Comparison of ENCODE assay signal across 19 mouse cellular contexts in genomic region chr13:119713821-119714220, GRCm38 (mm10). TPM values are rescaled to one million over a fixed set of nuclear protein-coding genes. Genes with fewer than 3 reads are reported as not detected.
DNase-seq lines count a peak whose midpoint lies in the region; ATAC-seq and TF ChIP-seq lines count a peak whose summit lies in the region.
"Had no signal": no experiment of that assay in that cellular context is flagged by ENCODE, and none has a peak within 500 bp of the region (broad histone marks: within the 10 kb centered on the region; RNA-seq: fewer than 3 reads in every experiment).

No protein-coding gene starts in this region.

- no peak overlapping the region for H3K4me2 ChIP-seq in hindbrain, postnatal 0 days (ENCODE audit: low read depth, low read length)
- no peak overlapping the region for H3K4me2 ChIP-seq in hindbrain, embryonic 12.5 days (replicated peaks)
- H3K4me2 ChIP-seq: heart, embryonic 15.5 days; hindbrain, embryonic 14.5 days; liver, embryonic 15.5 days; midbrain, embryonic 13.5 days had no signal

- no peaks in the 10 kb centered on the region for H3K9me3 ChIP-seq in hindbrain, postnatal 0 days (ENCODE audit: low read length)
- H3K9me3 ChIP-seq in hindbrain, embryonic 12.5 days (replicated peaks), result no peaks in the 10 kb centered on the region
- H3K9me3 ChIP-seq: G1E; heart, embryonic 15.5 days; liver, embryonic 15.5 days; midbrain, embryonic 13.5 days had no signal

- ATAC-seq in hindbrain, postnatal 0 days, result peak; percentile 62
- no peak for ATAC-seq in hindbrain, embryonic 12.5 days (ENCODE audit: low FRiP score)
- ATAC-seq: midbrain, embryonic 13.5 days had no signal

- H3K27ac ChIP-seq in hindbrain, postnatal 0 days, result peak overlapping the region; percentile 34; the same call in 1 of the 2 replicates
- H3K27ac ChIP-seq in hindbrain, embryonic 12.5 days, result no peak overlapping the region
- H3K27ac ChIP-seq: heart, embryonic 15.5 days; hindbrain, embryonic 14.5 days; liver, embryonic 15.5 days; midbrain, embryonic 13.5 days had no signal

- H3K27me3 ChIP-seq in hindbrain, postnatal 0 days (ENCODE audit: insufficient read depth, low read length), result no peaks in the 10 kb centered on the region
- H3K27me3 ChIP-seq in hindbrain, embryonic 12.5 days, result no peaks in the 10 kb centered on the region
- H3K27me3 ChIP-seq: heart, embryonic 15.5 days; liver, embryonic 15.5 days; midbrain, embryonic 13.5 days had no signal

- peak; percentile 53 for DNase-seq in hindbrain, postnatal 0 days (ENCODE audit: low spot score)
- peak; percentile 57 for DNase-seq in brain, adult 2 months (ENCODE audit: low read depth, low spot score)
- peak; percentile 66 for DNase-seq in cerebellum, adult 11-12 months
- DNase-seq in cerebellum, postnatal 36 days, result peak; percentile 51 to 55
- DNase-seq in heart, adult 11 months, result no peak
- DNase-seq in layer of hippocampus, adult 8-10 months (ENCODE audit: low spot score in 2 of 2), result no peak
- DNase-seq: adrenal gland, adult 2 months; heart, adult 18-20 months; kidney, adult 18-20 months; kidney, postnatal 14 days; layer of hippocampus, postnatal 36 days; right cerebral cortex, postnatal 25 days had no signal

- TF ChIP-seq CTCF in hindbrain, postnatal 0 days (IDR thresholded peaks at IDR 0.05; ENCODE audit: low read depth), result no peak

- H3K4me1 ChIP-seq in hindbrain, postnatal 0 days (ENCODE audit: insufficient read depth, low read length), result no peaks in the 10 kb centered on the region
- H3K4me1 ChIP-seq in hindbrain, embryonic 12.5 days, result no peaks in the 10 kb centered on the region
- H3K4me1 ChIP-seq: heart, embryonic 15.5 days; midbrain, embryonic 13.5 days had no signal

- 46% methylated on average over 9 of the region's 9 CpGs for WGBS in hindbrain, postnatal 0 days
- 70% methylated on average over 8 of the region's 9 CpGs for WGBS in hindbrain, embryonic 12.5 days

- no peak overlapping the region for H3K4me3 ChIP-seq in hindbrain, postnatal 0 days (ENCODE audit: low read length)
- no peak overlapping the region for H3K4me3 ChIP-seq in hindbrain, embryonic 12.5 days
- H3K4me3 ChIP-seq: erythroblast, embryonic 14.5 days; heart, embryonic 15.5 days; liver, embryonic 15.5 days; midbrain, embryonic 13.5 days had no signal

- H3K36me3 ChIP-seq in hindbrain, postnatal 0 days (ENCODE audit: insufficient read depth, low read length), result peaks cover 31% of the 10 kb centered on the region
- H3K36me3 ChIP-seq in hindbrain, embryonic 12.5 days, result peaks cover 25% of the 10 kb centered on the region
- H3K36me3 ChIP-seq: heart, embryonic 15.5 days; liver, embryonic 15.5 days had no signal

- no peak overlapping the region for H3K9ac ChIP-seq in hindbrain, postnatal 0 days (replicated peaks; ENCODE audit: low read length)
- H3K9ac ChIP-seq in hindbrain, embryonic 12.5 days, result no peak overlapping the region
- H3K9ac ChIP-seq: heart, embryonic 15.5 days; hindbrain, embryonic 14.5 days; liver, embryonic 15.5 days; midbrain, embryonic 13.5 days had no signal

RNA-seq across cellular contexts. Expression of gene Hmgcs1, which starts 23.6 kb away (rescaled TPM):
- total RNA-seq in hindbrain, postnatal 0 days (2014; rRNA removed), result 230 and 254 TPM in 2 replicates
- polyA plus RNA-seq in hindbrain, postnatal 0 days (2015; fragmentation: Nextera tagmentation; extraction: Ambion mirVana), result 376 and 384 TPM in 2 replicates
- polyA plus RNA-seq in hindbrain, embryonic 12.5 days (2016; fragmentation: Nextera tagmentation; extraction: Ambion mirVana), result 415 and 465 TPM in 2 replicates
- total RNA-seq in layer of hippocampus, adult 8-10 months (2022), result 100 to 1,000 TPM; 196 to 290 (median 240) TPM

RNA-seq across cellular contexts. Expression of gene Nim1k, which starts 41.9 kb away (rescaled TPM):
- total RNA-seq in hindbrain, postnatal 0 days (2014; rRNA removed), result 9.8 and 10.3 TPM in 2 replicates
- 7.4 and 8.0 TPM in 2 replicates for polyA plus RNA-seq in hindbrain, postnatal 0 days (2015; fragmentation: Nextera tagmentation; extraction: Ambion mirVana)
- 2.6 and 2.8 TPM in 2 replicates for polyA plus RNA-seq in hindbrain, embryonic 12.5 days (2016; fragmentation: Nextera tagmentation; extraction: Ambion mirVana)
- total RNA-seq in layer of hippocampus, adult 8-10 months (2022), result 10 to 100 TPM; 14.4 to 15.1 (median 14.7) TPM
- polyA plus RNA-seq: erythroblast, embryonic 14.5 days had no signal

Comparison
In these comparisons a context has a peak if more than half of its experiments do, and no peak if none do; other contexts are left out.
1. DNase-seq: peak in hindbrain, postnatal 0 days (single experiment), brain, adult 2 months (single experiment), cerebellum, adult 11-12 months (single experiment) and cerebellum, postnatal 36 days (2 of 2); none in heart, adult 11 months (single experiment) and layer of hippocampus, adult 8-10 months (0 of 2).